Mouse (Mus musculus): ENCODE data around the gene Zbtb3. TPM values are rescaled to one million over a fixed set of nuclear protein-coding genes. Genes with fewer than 3 reads are reported as not detected.

Gene Zbtb3
- polyA plus RNA-seq, 1 experiment: 1.6 TPM

DNA sequence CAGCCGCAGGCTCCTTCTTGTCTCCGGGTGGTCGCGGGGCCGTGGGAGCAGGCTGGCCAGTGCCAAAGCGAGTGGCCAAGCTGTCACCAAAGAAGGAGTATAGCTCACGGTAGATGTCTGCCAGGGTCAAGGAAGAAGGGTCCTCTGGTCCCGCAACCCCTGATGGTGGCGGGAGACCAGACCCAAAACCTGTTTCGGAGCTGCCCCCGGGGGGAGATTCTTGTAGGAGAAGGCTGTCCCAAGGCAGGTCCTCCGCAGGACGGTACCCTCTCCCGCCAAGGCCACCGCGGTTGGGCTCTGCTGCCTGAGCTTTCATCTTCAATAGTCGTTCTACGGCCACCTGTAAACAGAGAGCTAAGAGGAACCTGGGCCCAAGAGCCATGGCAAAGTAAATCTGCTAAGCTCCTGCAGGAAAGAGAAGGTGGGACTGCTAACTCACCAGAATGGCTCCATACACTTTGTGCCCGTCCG lies 27.4 kb upstream of the Zbtb3 start:
- Histone ChIP-seq H3K27me3 (replicated peaks; ENCODE audit: control insufficient read depth, insufficient read depth, low read length) (no peaks in the 10 kb centered on the region), H3K27ac (ENCODE audit: insufficient read depth, low read depth, low read length) (peak overlapping the region; percentile 87), H3K36me3 (ENCODE audit: control insufficient read depth, insufficient read depth, low read length) (no peaks in the 10 kb centered on the region), H3K4me3 (ENCODE audit: insufficient read depth, low read depth, low read length) (peak overlapping the region; percentile 99), H3K4me1 (ENCODE audit: control insufficient read depth, insufficient read depth, low read length) (peaks cover 17% of the 10 kb centered on the region; the same call in 1 of the 2 replicates)
- WGBS: 2% methylated on average over 20 of the region's 20 CpGs
- TF ChIP-seq CTCF (conservative IDR thresholded peaks at IDR 0.05; ENCODE audit: insufficient read depth, insufficient read length, low read depth, low read length): no peak
- no peak for TF ChIP-seq POLR2A (IDR thresholded peaks at IDR 0.05; ENCODE audit: low read depth, low read length)
- DNase-seq: peak; percentile 21

DNA sequence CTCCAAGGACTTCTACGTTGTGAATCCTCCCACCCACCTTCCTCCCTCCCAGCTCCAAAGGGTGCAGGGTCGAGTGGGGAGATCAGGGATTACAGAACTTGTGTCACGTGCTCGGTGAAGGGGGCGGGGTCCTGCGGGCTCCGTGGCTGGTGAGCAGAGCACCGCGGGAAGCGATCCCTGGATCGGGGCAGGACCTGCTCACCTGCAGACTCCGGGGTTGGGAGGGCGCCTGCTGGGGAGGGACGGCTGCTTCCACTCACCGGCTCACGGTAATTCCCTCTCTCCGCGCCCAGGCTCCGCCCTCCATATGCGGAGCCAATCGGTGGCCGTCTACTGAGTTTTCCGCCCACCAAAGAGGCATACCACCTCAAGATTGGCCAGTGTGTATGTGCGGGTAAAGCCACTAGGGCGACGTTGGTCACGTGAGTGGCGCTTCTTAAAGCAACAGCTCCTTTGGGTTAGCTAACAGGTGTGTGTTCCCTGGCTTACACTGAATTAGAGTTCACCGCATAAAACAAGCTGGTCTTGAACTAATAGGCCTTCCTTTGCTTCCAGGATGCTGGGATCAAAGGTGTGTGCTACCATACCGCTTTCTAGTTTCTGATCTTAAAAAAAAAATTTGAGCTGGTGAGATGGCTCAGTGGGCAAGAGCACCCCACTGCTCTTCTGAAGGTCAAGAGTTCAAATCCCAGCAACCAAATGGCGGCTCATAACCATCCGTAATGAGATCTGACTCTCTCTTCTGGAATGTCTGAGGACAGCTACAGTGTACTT lies 16.2 kb upstream of the Zbtb3 start, which contains the start of gene Taf6l:
Gene Taf6l (minus strand): TSS at position 410 of the 774 bp plus-strand sequence.
- H3K36me3 ChIP-seq (ENCODE audit: control insufficient read depth, insufficient read depth, low read length): no peaks in the 10 kb centered on the region
- no peaks in the 10 kb centered on the region for H3K27me3 ChIP-seq (replicated peaks; ENCODE audit: control insufficient read depth, insufficient read depth, low read length)
- 1% methylated on average over 32 of the region's 32 CpGs for WGBS
- H3K4me1 ChIP-seq (ENCODE audit: control insufficient read depth, insufficient read depth, low read length): no peaks in the 10 kb centered on the region
- peak within 1 kb of the TSS; percentile 58 for H3K4me3 ChIP-seq (ENCODE audit: insufficient read depth, low read depth, low read length)
- TF ChIP-seq POLR2A (IDR thresholded peaks at IDR 0.05; ENCODE audit: low read depth, low read length) (no peak), CTCF (conservative IDR thresholded peaks at IDR 0.05; ENCODE audit: insufficient read depth, insufficient read length, low read depth, low read length) (no peak; the same call in 1 of the 2 replicates)
- H3K27ac ChIP-seq (ENCODE audit: insufficient read depth, low read depth, low read length): peak within 1 kb of the TSS; percentile 46; the same call in 1 of the 2 replicates
- DNase-seq: peak; percentile 98

DNA sequence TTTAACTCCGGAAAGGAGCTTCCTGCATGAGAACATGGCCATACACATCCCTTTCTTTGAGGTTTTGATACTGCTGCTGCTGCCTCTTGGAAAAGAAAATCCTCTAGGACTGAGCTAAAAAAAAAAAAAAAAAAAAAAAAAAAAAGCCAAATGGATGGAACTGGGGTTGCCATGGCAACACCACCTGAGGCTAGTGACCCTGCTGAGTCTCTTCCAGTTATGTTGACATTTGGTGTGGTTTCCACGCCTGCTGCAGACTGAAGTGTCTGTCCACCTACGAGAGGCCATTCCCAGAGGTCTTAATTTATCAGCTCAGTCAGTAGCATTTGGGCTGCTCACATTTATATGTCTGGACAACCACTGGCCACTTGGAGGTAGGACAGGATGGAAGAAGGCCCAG lies 13.8 kb upstream of the Zbtb3 start:
- no peak overlapping the region for H3K27ac ChIP-seq (ENCODE audit: insufficient read depth, low read depth, low read length)
- no peak overlapping the region for H3K4me3 ChIP-seq (ENCODE audit: insufficient read depth, low read depth, low read length)
- no peak for DNase-seq
- TF ChIP-seq CTCF (conservative IDR thresholded peaks at IDR 0.05; ENCODE audit: insufficient read depth, insufficient read length, low read depth, low read length) (no peak), POLR2A (IDR thresholded peaks at IDR 0.05; ENCODE audit: low read depth, low read length) (no peak)
- WGBS: 49% methylated on average over 3 of the region's 3 CpGs
- H3K36me3 ChIP-seq (ENCODE audit: control insufficient read depth, insufficient read depth, low read length): no peaks in the 10 kb centered on the region
- H3K27me3 ChIP-seq (replicated peaks; ENCODE audit: control insufficient read depth, insufficient read depth, low read length): no peaks in the 10 kb centered on the region
- H3K4me1 ChIP-seq (ENCODE audit: control insufficient read depth, insufficient read depth, low read length): no peaks in the 10 kb centered on the region

DNA sequence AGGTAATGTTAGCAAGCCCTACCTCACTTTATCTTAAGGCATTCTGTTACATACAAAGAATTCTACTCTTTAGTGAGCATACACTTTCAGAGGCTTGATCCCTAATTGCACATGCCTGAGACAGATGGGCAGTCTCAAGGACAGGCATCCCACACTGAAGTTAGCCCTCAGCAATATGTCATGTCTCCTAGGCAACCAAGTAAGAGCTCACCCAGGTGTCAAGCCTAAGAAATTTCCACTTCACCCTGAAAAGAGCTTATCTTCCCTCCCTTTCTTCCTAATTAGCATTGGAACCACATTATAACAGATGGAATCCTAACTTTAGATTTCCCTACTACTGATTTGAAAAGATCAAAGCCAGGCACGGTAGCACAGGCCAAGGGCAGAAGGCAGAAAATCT lies 13.2 kb upstream of the Zbtb3 start:
- DNase-seq: no peak
- 49% methylated on average over 1 of the region's 1 CpGs for WGBS
- Histone ChIP-seq H3K36me3 (ENCODE audit: control insufficient read depth, insufficient read depth, low read length) (no peaks in the 10 kb centered on the region), H3K27ac (ENCODE audit: insufficient read depth, low read depth, low read length) (no peak overlapping the region), H3K4me3 (ENCODE audit: insufficient read depth, low read depth, low read length) (no peak overlapping the region), H3K4me1 (ENCODE audit: control insufficient read depth, insufficient read depth, low read length) (no peaks in the 10 kb centered on the region), H3K27me3 (replicated peaks; ENCODE audit: control insufficient read depth, insufficient read depth, low read length) (no peaks in the 10 kb centered on the region)
- no peak for TF ChIP-seq CTCF (conservative IDR thresholded peaks at IDR 0.05; ENCODE audit: insufficient read depth, insufficient read length, low read depth, low read length)

DNA sequence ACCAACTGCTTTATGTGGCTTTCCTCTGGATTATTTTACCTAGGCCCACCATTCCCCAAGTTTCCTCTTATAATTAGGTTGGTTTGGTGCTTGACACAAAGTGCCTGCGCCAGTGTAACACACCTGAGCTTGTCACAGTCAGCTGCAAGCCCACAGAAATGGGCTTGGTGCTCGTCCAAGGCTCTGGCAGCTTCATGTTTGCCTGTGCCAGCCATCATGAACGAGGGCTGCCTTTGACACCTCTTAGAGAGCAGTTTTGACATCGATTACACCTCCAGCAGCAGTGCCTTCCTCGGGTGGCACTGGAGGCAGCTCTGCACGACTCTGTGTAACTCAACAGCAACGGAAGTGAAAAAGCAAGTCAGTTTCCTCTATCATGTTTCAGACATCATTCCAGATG lies 12.2 kb upstream of the Zbtb3 start:
- Histone ChIP-seq H3K27ac (ENCODE audit: insufficient read depth, low read depth, low read length) (no peak overlapping the region), H3K4me3 (ENCODE audit: insufficient read depth, low read depth, low read length) (no peak overlapping the region), H3K4me1 (ENCODE audit: control insufficient read depth, insufficient read depth, low read length) (no peaks in the 10 kb centered on the region), H3K36me3 (ENCODE audit: control insufficient read depth, insufficient read depth, low read length) (no peaks in the 10 kb centered on the region), H3K27me3 (replicated peaks; ENCODE audit: control insufficient read depth, insufficient read depth, low read length) (no peaks in the 10 kb centered on the region)
- TF ChIP-seq CTCF (conservative IDR thresholded peaks at IDR 0.05; ENCODE audit: insufficient read depth, insufficient read length, low read depth, low read length) (no peak), POLR2A (IDR thresholded peaks at IDR 0.05; ENCODE audit: low read depth, low read length) (no peak)
- DNase-seq: no peak
- 75% methylated on average over 7 of the region's 7 CpGs for WGBS

DNA sequence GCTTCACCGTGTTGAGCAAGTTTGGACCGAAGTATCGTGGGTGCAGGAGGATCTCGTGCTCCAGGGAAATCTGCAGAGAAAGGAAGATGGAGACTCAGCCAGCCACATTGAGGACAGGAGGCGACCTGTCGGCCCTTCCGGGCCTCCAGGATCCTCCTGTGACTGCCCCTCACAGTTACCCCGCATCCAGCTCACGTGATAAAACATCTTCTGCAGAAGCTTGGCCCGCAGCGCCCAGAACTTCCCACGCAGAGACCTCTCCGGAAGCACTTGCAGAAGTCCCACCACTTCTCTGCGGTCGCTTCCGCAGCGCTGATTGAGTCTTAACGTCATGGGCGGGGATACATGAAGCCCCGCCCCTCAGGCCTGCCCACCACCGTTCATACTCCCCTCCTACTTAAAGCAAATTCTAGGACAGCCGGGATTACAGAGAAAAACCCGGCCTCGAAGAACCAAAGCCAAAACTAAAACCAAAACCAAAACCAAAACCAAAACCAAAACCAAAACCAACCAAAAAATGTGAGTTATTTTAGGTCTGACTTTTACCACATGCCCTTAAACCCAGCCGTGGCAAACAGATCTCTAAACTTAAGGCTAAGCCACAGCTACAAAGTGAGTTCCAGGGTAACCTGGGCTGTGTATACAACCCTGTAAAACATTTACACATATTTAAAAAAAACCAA lies 4.0 kb upstream of the Zbtb3 start, which contains the start of gene Polr2g:
Gene Polr2g (minus strand): TSS at position 314 of the 683 bp plus-strand sequence.
- Histone ChIP-seq H3K36me3 (ENCODE audit: control insufficient read depth, insufficient read depth, low read length) (no peaks in the 10 kb centered on the region), H3K4me3 (ENCODE audit: insufficient read depth, low read depth, low read length) (peak within 1 kb of the TSS; percentile 85), H3K4me1 (ENCODE audit: control insufficient read depth, insufficient read depth, low read length) (no peaks in the 10 kb centered on the region; the same call in 1 of the 2 replicates), H3K27ac (ENCODE audit: insufficient read depth, low read depth, low read length) (peak within 1 kb of the TSS; percentile 37), H3K27me3 (replicated peaks; ENCODE audit: control insufficient read depth, insufficient read depth, low read length) (no peaks in the 10 kb centered on the region)
- TF ChIP-seq POLR2A (IDR thresholded peaks at IDR 0.05; ENCODE audit: low read depth, low read length): peak; percentile 73
- no peak for TF ChIP-seq CTCF (conservative IDR thresholded peaks at IDR 0.05; ENCODE audit: insufficient read depth, insufficient read length, low read depth, low read length)
- peak; percentile 96 for DNase-seq
- WGBS: under 1% methylated on average over 25 of the region's 25 CpGs

DNA sequence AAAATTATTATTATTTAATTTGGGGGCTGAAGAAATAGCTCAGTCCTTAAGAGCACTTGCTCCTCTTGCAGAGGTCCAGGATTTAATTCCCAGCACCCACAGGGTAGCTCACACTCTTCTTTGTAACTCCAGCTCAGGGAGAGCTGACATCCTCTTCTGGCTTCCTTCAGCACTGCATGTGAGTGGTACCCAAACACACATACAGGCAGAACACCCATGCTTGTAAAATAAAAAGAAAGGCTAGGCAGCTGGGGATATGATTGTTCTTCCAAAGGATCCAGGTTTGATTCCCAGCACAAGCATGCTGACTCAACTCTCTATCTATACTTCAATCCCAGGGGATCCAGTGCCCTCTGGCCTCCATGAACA lies 3.4 kb upstream of the Zbtb3 start:
- Histone ChIP-seq H3K4me3 (ENCODE audit: insufficient read depth, low read depth, low read length) (no peak overlapping the region), H3K4me1 (ENCODE audit: control insufficient read depth, insufficient read depth, low read length) (no peaks in the 10 kb centered on the region; the same call in 1 of the 2 replicates), H3K27ac (ENCODE audit: insufficient read depth, low read depth, low read length) (no peak overlapping the region; the same call in 1 of the 2 replicates), H3K36me3 (ENCODE audit: control insufficient read depth, insufficient read depth, low read length) (no peaks in the 10 kb centered on the region), H3K27me3 (replicated peaks; ENCODE audit: control insufficient read depth, insufficient read depth, low read length) (no peaks in the 10 kb centered on the region)
- DNase-seq: no peak
- TF ChIP-seq POLR2A (IDR thresholded peaks at IDR 0.05; ENCODE audit: low read depth, low read length) (no peak), CTCF (conservative IDR thresholded peaks at IDR 0.05; ENCODE audit: insufficient read depth, insufficient read length, low read depth, low read length) (no peak)

Measured in kidney, adult 2 months (tissue).